Mouse (Mus musculus): Measurements from ENCODE around the gene Bcorl1. TPM values are rescaled to one million over a fixed set of nuclear protein-coding genes. Genes with fewer than 3 reads are reported as not detected.
"Not testable (repeated sequence)": the region's sequence is repeated elsewhere in the genome, so short reads cannot be mapped to it uniquely, and the experiment has no call there.

Bcorl1 gene
- polyA plus RNA-seq, 1 experiment from 2014 or later, result 3.0 TPM

GRCm38 (mm10) chrX:48433527-48433899 is 92.4 kb downstream of the Bcorl1 start:
- H3K9ac ChIP-seq (ENCODE audit: low read depth, low read length), result no peak overlapping the region
- H3K4me3 ChIP-seq (replicated peaks; ENCODE audit: low read depth, low read length), result no peak overlapping the region
- WGBS, result 38% methylated on average over 6 of the region's 6 CpGs
- no peaks in the 10 kb centered on the region for H3K27me3 ChIP-seq (ENCODE audit: insufficient read depth, low read length)
- no peak for DNase-seq (ENCODE audit: low spot score)
- no peak; the same call in 1 of the 2 replicates for ATAC-seq (replicated peaks; ENCODE audit: low FRiP score, low read depth)
- H3K4me1 ChIP-seq (replicated peaks; ENCODE audit: insufficient read depth, low read length), result 0 out of 2 replicates have a peak, but pooled peaks cover 5% of the 10 kb centered on the region
- no peak overlapping the region for H3K4me2 ChIP-seq (ENCODE audit: low read length)
- no peak for TF ChIP-seq CTCF (IDR thresholded peaks at IDR 0.05; ENCODE audit: low read depth)
- no peak overlapping the region for H3K27ac ChIP-seq
- no peaks in the 10 kb centered on the region for H3K9me3 ChIP-seq (replicated peaks; ENCODE audit: low read length)
- H3K36me3 ChIP-seq (ENCODE audit: insufficient read depth, low read length), result no peaks in the 10 kb centered on the region

GRCm38 (mm10) chrX:48434251-48434650 is 93.1 kb downstream of the Bcorl1 start:
- TF ChIP-seq CTCF (IDR thresholded peaks at IDR 0.05; ENCODE audit: low read depth), result no peak
- no peaks in the 10 kb centered on the region for H3K27me3 ChIP-seq (ENCODE audit: insufficient read depth, low read length)
- DNase-seq (ENCODE audit: low spot score) (no peak), ATAC-seq (replicated peaks; ENCODE audit: low FRiP score, low read depth) (no peak)
- H3K9me3 ChIP-seq (replicated peaks; ENCODE audit: low read length), result no peaks in the 10 kb centered on the region
- no peaks in the 10 kb centered on the region for H3K36me3 ChIP-seq (ENCODE audit: insufficient read depth, low read length)
- no peak overlapping the region for H3K4me2 ChIP-seq (ENCODE audit: low read length)
- 78% methylated on average over 1 of the region's 1 CpGs for WGBS
- H3K9ac ChIP-seq (ENCODE audit: low read depth, low read length), result no peak overlapping the region
- no peak overlapping the region for H3K27ac ChIP-seq
- H3K4me3 ChIP-seq (replicated peaks; ENCODE audit: low read depth, low read length), result no peak overlapping the region
- 0 out of 2 replicates have a peak, but pooled peaks cover 5% of the 10 kb centered on the region for H3K4me1 ChIP-seq (replicated peaks; ENCODE audit: insufficient read depth, low read length)

GRCm38 (mm10) chrX:48435477-48435900 is 94.3 kb downstream of the Bcorl1 start:
- 0 out of 2 replicates have a peak, but pooled peaks cover 5% of the 10 kb centered on the region for H3K4me1 ChIP-seq (replicated peaks; ENCODE audit: insufficient read depth, low read length)
- H3K4me3 ChIP-seq (replicated peaks; ENCODE audit: low read depth, low read length), result no peak overlapping the region
- H3K9ac ChIP-seq (ENCODE audit: low read depth, low read length), result no peak overlapping the region
- ATAC-seq (replicated peaks; ENCODE audit: low FRiP score, low read depth), result no peak
- H3K9me3 ChIP-seq (replicated peaks; ENCODE audit: low read length), result no peaks in the 10 kb centered on the region
- TF ChIP-seq CTCF (IDR thresholded peaks at IDR 0.05; ENCODE audit: low read depth), result no peak
- WGBS, result 64% methylated on average over 9 of the region's 9 CpGs
- H3K27ac ChIP-seq, result no peak overlapping the region
- no peaks in the 10 kb centered on the region for H3K27me3 ChIP-seq (ENCODE audit: insufficient read depth, low read length)
- H3K4me2 ChIP-seq (ENCODE audit: low read length), result no peak overlapping the region
- no peaks in the 10 kb centered on the region for H3K36me3 ChIP-seq (ENCODE audit: insufficient read depth, low read length)
- DNase-seq (ENCODE audit: low spot score), result no peak

GRCm38 (mm10) chrX:48436082-48436481 is 94.9 kb downstream of the Bcorl1 start:
- not testable (repeated sequence) for H3K9ac ChIP-seq (ENCODE audit: low read depth, low read length); H3K9me3 ChIP-seq (replicated peaks; ENCODE audit: low read length); H3K27me3 ChIP-seq (ENCODE audit: insufficient read depth, low read length); DNase-seq (ENCODE audit: low spot score); H3K4me3 ChIP-seq (replicated peaks; ENCODE audit: low read depth, low read length); H3K36me3 ChIP-seq (ENCODE audit: insufficient read depth, low read length); ATAC-seq (replicated peaks; ENCODE audit: low FRiP score, low read depth); H3K27ac ChIP-seq; H3K4me1 ChIP-seq (replicated peaks; ENCODE audit: insufficient read depth, low read length); H3K4me2 ChIP-seq (ENCODE audit: low read length)
- 82% methylated on average over 6 of the region's 7 CpGs for WGBS

- ATAC-seq (replicated peaks; ENCODE audit: low FRiP score, low read depth), result no peak; the same call in 1 of the 2 replicates
Observed at GRCm38 (mm10) chrX:48439036-48439435, 97.9 kb downstream of the Bcorl1 start.

GRCm38 (mm10) chrX:48441548-48441947 is 100.4 kb downstream of the Bcorl1 start:
- H3K4me1 ChIP-seq (replicated peaks; ENCODE audit: insufficient read depth, low read length), result no peaks in the 10 kb centered on the region
- H3K9ac ChIP-seq (ENCODE audit: low read depth, low read length), result no peak overlapping the region
- H3K27ac ChIP-seq, result no peak overlapping the region
- ATAC-seq (replicated peaks; ENCODE audit: low FRiP score, low read depth) (no peak), DNase-seq (ENCODE audit: low spot score) (no peak)
- H3K27me3 ChIP-seq (ENCODE audit: insufficient read depth, low read length), result no peaks in the 10 kb centered on the region
- no peaks in the 10 kb centered on the region for H3K36me3 ChIP-seq (ENCODE audit: insufficient read depth, low read length)
- no peak for TF ChIP-seq CTCF (IDR thresholded peaks at IDR 0.05; ENCODE audit: low read depth)
- no peak overlapping the region for H3K4me3 ChIP-seq (replicated peaks; ENCODE audit: low read depth, low read length)
- H3K9me3 ChIP-seq (replicated peaks; ENCODE audit: low read length), result no peaks in the 10 kb centered on the region
- no peak overlapping the region for H3K4me2 ChIP-seq (ENCODE audit: low read length)
- 87% methylated on average over 6 of the region's 6 CpGs for WGBS

More at GRCm38 (mm10) chrX:48439036-48439435, 97.9 kb downstream of the Bcorl1 start:
- Histone ChIP-seq H3K4me1 (replicated peaks; ENCODE audit: insufficient read depth, low read length) (no peaks in the 10 kb centered on the region), H3K9ac (ENCODE audit: low read depth, low read length) (no peak overlapping the region), H3K4me3 (replicated peaks; ENCODE audit: low read depth, low read length) (no peak overlapping the region), H3K36me3 (ENCODE audit: insufficient read depth, low read length) (no peaks in the 10 kb centered on the region), H3K4me2 (ENCODE audit: low read length) (no peak overlapping the region), H3K9me3 (replicated peaks; ENCODE audit: low read length) (no peaks in the 10 kb centered on the region), H3K27me3 (ENCODE audit: insufficient read depth, low read length) (no peaks in the 10 kb centered on the region), H3K27ac (no peak overlapping the region)
- WGBS, result 58% methylated on average over 4 of the region's 4 CpGs
- no peak for TF ChIP-seq CTCF (IDR thresholded peaks at IDR 0.05; ENCODE audit: low read depth)
- DNase-seq (ENCODE audit: low spot score), result no peak

GRCm38 (mm10) chrX:48441954-48442353 is 100.8 kb downstream of the Bcorl1 start:
- H3K36me3 ChIP-seq (ENCODE audit: insufficient read depth, low read length), result no peaks in the 10 kb centered on the region
- H3K27ac ChIP-seq, result no peak overlapping the region
- no peak for TF ChIP-seq CTCF (IDR thresholded peaks at IDR 0.05; ENCODE audit: low read depth)
- no peak overlapping the region for H3K4me2 ChIP-seq (ENCODE audit: low read length)
- WGBS, result 74% methylated on average over 7 of the region's 7 CpGs
- no peak overlapping the region for H3K9ac ChIP-seq (ENCODE audit: low read depth, low read length)
- DNase-seq (ENCODE audit: low spot score) (no peak), ATAC-seq (replicated peaks; ENCODE audit: low FRiP score, low read depth) (no peak)
- H3K27me3 ChIP-seq (ENCODE audit: insufficient read depth, low read length), result no peaks in the 10 kb centered on the region
- H3K4me1 ChIP-seq (replicated peaks; ENCODE audit: insufficient read depth, low read length), result no peaks in the 10 kb centered on the region
- no peaks in the 10 kb centered on the region for H3K9me3 ChIP-seq (replicated peaks; ENCODE audit: low read length)
- H3K4me3 ChIP-seq (replicated peaks; ENCODE audit: low read depth, low read length), result no peak overlapping the region

Measured in kidney, postnatal 0 days (tissue).